Mouse (Mus musculus): ENCODE results near the gene Irf2.

DNA sequence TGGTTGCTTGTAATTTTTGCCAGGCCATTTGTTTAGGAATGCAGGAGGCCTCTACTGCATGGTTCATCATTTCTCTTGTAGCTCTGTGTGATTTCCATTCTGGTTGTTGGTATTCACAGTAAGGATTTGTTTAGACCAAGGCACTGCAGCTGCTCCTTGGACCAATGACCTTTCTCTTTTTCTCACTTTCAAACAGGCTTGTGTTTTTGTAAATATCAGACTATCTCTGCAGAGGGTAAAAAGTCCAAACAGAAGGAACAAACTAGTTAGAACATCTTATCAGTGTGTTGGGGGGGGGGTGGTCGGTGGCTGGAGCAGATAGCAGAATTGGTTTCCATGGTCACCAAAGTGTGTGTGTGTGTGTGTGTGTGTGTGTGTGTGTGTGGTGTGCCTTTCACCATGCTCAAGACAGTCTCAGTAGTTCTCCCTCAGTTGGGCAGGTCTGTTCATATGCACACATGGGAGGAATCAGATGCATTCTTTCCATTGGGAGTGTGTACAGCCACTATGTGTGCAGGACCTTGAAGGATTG, 61.7 kb downstream of the Irf2 start:
- TF ChIP-seq POLR2A (IDR thresholded peaks at IDR 0.05; ENCODE audit: control insufficient read depth, low read depth, low read length) (no peak), CTCF (IDR thresholded peaks at IDR 0.05; ENCODE audit: control insufficient read depth, insufficient read depth, insufficient replicate concordance, low read depth, low read length) (no peak)
